Mouse (Mus musculus) kidney, postnatal 14 days (tissue): ENCODE data around the gene Lhfp.

Experiments used
- DNase-seq: peaks from one replicate; pipeline ENCODE4 v3.0.0; 2022; ENCODE audit warnings: mixed read lengths

The Lhfp gene

GRCm38 (mm10) chr3:53284471-53285177, 243.3 kb downstream of the Lhfp start:
- peak; percentile 68 for DNase-seq

GRCm38 (mm10) chr3:53288662-53289061, 247.3 kb downstream of the Lhfp start:
- DNase-seq, result no peak

GRCm38 (mm10) chr3:53289589-53290219, 248.4 kb downstream of the Lhfp start:
- DNase-seq, result no peak

GRCm38 (mm10) chr3:53291185-53291584, 249.9 kb downstream of the Lhfp start:
- DNase-seq, result no peak

- no peak for DNase-seq
Observed at GRCm38 (mm10) chr3:53291945-53292344, 250.6 kb downstream of the Lhfp start.

- DNase-seq, result no peak
Observed at GRCm38 (mm10) chr3:53292474-53292873, 251.1 kb downstream of the Lhfp start.

GRCm38 (mm10) chr3:53292979-53293378, 251.7 kb downstream of the Lhfp start:
- DNase-seq, result no peak

- peak; percentile 27 for DNase-seq
Observed at GRCm38 (mm10) chr3:53293901-53294433, 252.6 kb downstream of the Lhfp start.

- peak; percentile 55 for DNase-seq
Observed at GRCm38 (mm10) chr3:53294855-53295254, 253.5 kb downstream of the Lhfp start.

GRCm38 (mm10) chr3:53301866-53302265, 260.5 kb downstream of the Lhfp start:
- no peak for DNase-seq

- DNase-seq, result no peak
Observed at GRCm38 (mm10) chr3:53304123-53304900, 263.0 kb downstream of the Lhfp start.

GRCm38 (mm10) chr3:53305860-53306259, 264.5 kb downstream of the Lhfp start:
- no peak for DNase-seq

GRCm38 (mm10) chr3:53308649-53309048, 267.3 kb downstream of the Lhfp start:
- DNase-seq, result no peak

- no peak for DNase-seq
Observed at GRCm38 (mm10) chr3:53310093-53310492, 268.8 kb downstream of the Lhfp start.

- DNase-seq, result no peak
Observed at GRCm38 (mm10) chr3:53310615-53311014, 269.3 kb downstream of the Lhfp start.
